Mouse (Mus musculus) bone marrow, adult 2 months (tissue): ENCODE data around the gene Hoxb4.

Source experiments
- CTCF ChIP-seq: fragments of 200-500 bp; IDR thresholded peaks from 2 replicates; pipeline ENCODE4 v1.5.1; 2011; ENCODE audit warnings: low read length, control low read depth; ENCODE audit not compliant: control insufficient read depth, insufficient read depth
- POLR2A ChIP-seq: fragments of 200-500 bp; IDR thresholded peaks from 2 replicates; pipeline ENCODE4 v1.6.1; 2011; ENCODE audit warnings: low read depth, mild to moderate bottlenecking, control low read depth, low read length, borderline replicate concordance; ENCODE audit not compliant: control insufficient read depth

GRCm38 (mm10) chr11:96279421-96280233 lies 38.4 kb upstream of the Hoxb4 start:
- TF ChIP-seq CTCF: no peak
- TF ChIP-seq POLR2A: no peak
